Mouse (Mus musculus): ENCODE measurements around the gene Gsto2. TPM values are rescaled to one million over a fixed set of nuclear protein-coding genes. Genes with fewer than 3 reads are reported as not detected.

The Gsto2 gene
- polyA plus RNA-seq, 2 experiments: 0.08 to 0.37 TPM

GRCm38 (mm10) chr19:47881538-47881937, 16.2 kb downstream of the Gsto2 start:
- H3K9ac ChIP-seq (replicated peaks): no peak overlapping the region
- TF ChIP-seq EP300 (IDR thresholded peaks at IDR 0.05; ENCODE audit: low read depth): no peak
- TF ChIP-seq CTCF (IDR thresholded peaks at IDR 0.05; ENCODE audit: low read depth): no peak
- H3K9me3 ChIP-seq (ENCODE audit: control insufficient read depth, low read length): no peaks in the 10 kb centered on the region
- no peaks in the 10 kb centered on the region for H3K4me1 ChIP-seq (replicated peaks; ENCODE audit: control insufficient read depth in 2 of 2, insufficient read depth in 2 of 2, low read length in 1 of 2)
- ATAC-seq (ENCODE audit: insufficient read depth): no peak
- no peak overlapping the region for H3K27ac ChIP-seq
- no peak overlapping the region for H3K4me3 ChIP-seq (ENCODE audit: insufficient read depth in 1 of 2, low read depth in 2 of 2, low read length in 2 of 2)
- WGBS (ENCODE audit: insufficient replicate concordance): 57% methylated on average over 7 of the region's 7 CpGs
- no peak for DNase-seq (ENCODE audit: low read depth in 3 of 3, low spot score in 3 of 3)
- no peaks in the 10 kb centered on the region for H3K36me3 ChIP-seq (replicated peaks; ENCODE audit: control insufficient read depth, insufficient read depth, low read depth)
- H3K27me3 ChIP-seq (ENCODE audit: control insufficient read depth, insufficient read depth, low read length): no peaks in the 10 kb centered on the region; the same call in 1 of the 2 replicates
- no peak overlapping the region for H3K4me2 ChIP-seq (ENCODE audit: low read depth)

DNA sequence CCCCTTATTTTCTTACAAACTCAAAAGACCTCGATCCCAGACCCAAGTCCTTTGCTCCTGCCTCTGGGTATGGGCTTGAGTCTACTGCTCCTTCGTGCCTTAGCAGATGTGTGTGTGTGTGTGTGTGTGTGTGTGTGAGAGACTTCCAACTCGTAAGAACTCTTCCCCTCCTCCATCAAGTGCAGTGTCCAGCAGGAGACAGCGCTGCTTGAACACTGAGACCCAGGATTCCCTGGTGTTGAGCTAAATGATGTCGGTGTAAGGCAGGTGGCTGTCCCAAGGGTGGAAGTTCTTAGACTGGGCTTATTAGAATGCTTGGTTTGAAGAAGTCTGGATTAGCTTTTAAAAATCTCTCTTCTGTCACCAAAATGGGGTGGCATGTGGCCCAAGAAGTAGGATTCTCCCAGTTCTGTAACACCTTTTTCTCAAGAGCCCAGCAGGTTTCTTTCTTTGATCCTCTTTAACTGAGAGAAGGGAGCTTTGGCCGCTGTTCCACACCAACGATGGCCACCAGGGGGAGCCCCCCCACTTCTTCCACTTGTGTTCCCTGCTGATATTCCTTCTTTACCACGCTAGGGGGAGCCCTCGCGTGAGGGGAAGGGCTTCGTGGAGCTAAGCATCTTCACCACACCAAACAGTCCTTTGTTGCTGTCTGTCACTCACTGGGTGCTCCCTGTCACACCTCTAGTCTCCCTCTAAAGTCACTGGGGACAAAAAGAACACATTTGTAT, 17.0 kb downstream of the Gsto2 start:
- TF ChIP-seq CTCF (IDR thresholded peaks at IDR 0.05; ENCODE audit: low read depth) (peak; percentile 100), EP300 (IDR thresholded peaks at IDR 0.05; ENCODE audit: low read depth) (no peak)
- no peaks in the 10 kb centered on the region for H3K4me1 ChIP-seq (replicated peaks; ENCODE audit: control insufficient read depth in 2 of 2, insufficient read depth in 2 of 2, low read length in 1 of 2)
- no peak overlapping the region for H3K4me2 ChIP-seq (ENCODE audit: low read depth)
- H3K9me3 ChIP-seq (ENCODE audit: control insufficient read depth, low read length): no peaks in the 10 kb centered on the region
- WGBS (ENCODE audit: insufficient replicate concordance): 16% methylated on average over 11 of the region's 11 CpGs
- no peak overlapping the region for H3K4me3 ChIP-seq (ENCODE audit: insufficient read depth in 1 of 2, low read depth in 2 of 2, low read length in 2 of 2)
- peak; percentile 65; the same call in 1 of the 2 replicates for ATAC-seq (ENCODE audit: insufficient read depth)
- DNase-seq (ENCODE audit: low read depth in 3 of 3, low spot score in 3 of 3): peak; percentile 62 to 70 (median 67)
- no peaks in the 10 kb centered on the region for H3K36me3 ChIP-seq (replicated peaks; ENCODE audit: control insufficient read depth, insufficient read depth, low read depth)
- H3K27ac ChIP-seq: no peak overlapping the region
- no peak overlapping the region for H3K9ac ChIP-seq (replicated peaks)
- H3K27me3 ChIP-seq (ENCODE audit: control insufficient read depth, insufficient read depth, low read length): no peaks in the 10 kb centered on the region

DNA sequence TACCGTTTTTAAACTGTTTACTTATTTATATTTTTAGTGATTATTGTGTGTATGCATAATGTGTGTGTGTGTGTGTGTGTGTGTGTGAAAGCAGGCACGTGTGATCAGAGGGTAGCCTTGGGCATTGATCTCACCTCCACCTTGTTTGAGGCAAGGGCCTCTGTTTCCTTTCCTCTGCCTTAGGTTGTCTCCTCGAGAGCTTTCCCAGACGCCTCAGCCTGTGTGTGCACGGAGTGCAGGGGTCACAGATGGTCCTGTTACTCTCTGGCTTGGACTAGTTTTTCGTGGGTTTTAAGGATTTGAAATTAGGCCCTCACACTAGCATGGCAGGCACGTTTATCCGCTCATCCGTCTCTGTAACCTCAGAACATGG, 17.5 kb downstream of the Gsto2 start:
- no peak for TF ChIP-seq CTCF (IDR thresholded peaks at IDR 0.05; ENCODE audit: low read depth)
- no peak for TF ChIP-seq EP300 (IDR thresholded peaks at IDR 0.05; ENCODE audit: low read depth)
- Histone ChIP-seq H3K9ac (replicated peaks) (no peak overlapping the region), H3K27ac (no peak overlapping the region), H3K4me2 (ENCODE audit: low read depth) (no peak overlapping the region), H3K4me1 (replicated peaks; ENCODE audit: control insufficient read depth in 2 of 2, insufficient read depth in 2 of 2, low read length in 1 of 2) (no peaks in the 10 kb centered on the region), H3K9me3 (ENCODE audit: control insufficient read depth, low read length) (no peaks in the 10 kb centered on the region), H3K4me3 (ENCODE audit: insufficient read depth in 1 of 2, low read depth in 2 of 2, low read length in 2 of 2) (no peak overlapping the region), H3K27me3 (ENCODE audit: control insufficient read depth, insufficient read depth, low read length) (no peaks in the 10 kb centered on the region), H3K36me3 (replicated peaks; ENCODE audit: control insufficient read depth, insufficient read depth, low read depth) (no peaks in the 10 kb centered on the region)
- 46% methylated on average over 9 of the region's 9 CpGs for WGBS (ENCODE audit: insufficient replicate concordance)
- DNase-seq (ENCODE audit: low read depth in 3 of 3, low spot score in 3 of 3): no peak
- no peak for ATAC-seq (ENCODE audit: insufficient read depth)

DNA sequence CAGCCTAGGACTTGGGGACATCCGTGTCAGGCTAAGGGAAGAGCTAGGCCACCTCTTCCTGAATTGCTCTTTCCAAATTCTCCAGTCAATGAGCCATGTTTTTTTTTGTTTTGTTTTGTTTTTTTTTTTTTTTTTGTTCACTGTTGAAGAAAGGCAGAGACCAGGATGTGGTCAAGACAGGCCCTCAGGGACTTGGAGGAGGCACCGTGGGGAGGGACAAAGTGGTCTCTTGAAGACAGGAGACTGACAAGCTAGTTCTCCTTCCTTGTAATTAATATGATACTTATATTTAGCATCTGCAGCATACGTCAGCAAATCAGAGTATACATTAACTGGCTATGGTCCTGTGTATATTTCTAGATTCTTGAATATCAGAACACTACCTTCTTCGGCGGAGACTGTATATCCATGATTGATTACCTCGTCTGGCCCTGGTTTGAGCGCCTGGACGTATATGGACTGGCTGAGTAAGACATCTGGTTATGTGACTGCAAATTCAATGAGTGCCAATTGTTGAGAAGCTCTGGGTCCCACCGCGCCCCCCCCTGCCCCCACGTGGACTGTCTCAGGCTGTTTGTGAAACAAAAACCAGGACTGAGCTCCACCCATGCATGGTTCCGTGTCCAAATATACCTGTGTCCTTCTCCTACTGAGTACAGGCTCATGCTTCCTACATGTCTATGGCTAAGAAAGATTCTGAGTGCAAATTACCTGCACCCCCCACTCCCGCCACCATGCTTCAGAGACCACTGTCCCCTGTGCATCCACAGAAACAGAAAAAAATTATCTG, 19.2 kb downstream of the Gsto2 start:
- H3K27me3 ChIP-seq (ENCODE audit: control insufficient read depth, insufficient read depth, low read length): no peaks in the 10 kb centered on the region
- H3K36me3 ChIP-seq (replicated peaks; ENCODE audit: control insufficient read depth, insufficient read depth, low read depth): no peaks in the 10 kb centered on the region
- WGBS (ENCODE audit: insufficient replicate concordance): 56% methylated on average over 13 of the region's 13 CpGs
- no peak overlapping the region for H3K9ac ChIP-seq (replicated peaks)
- no peak for TF ChIP-seq EP300 (IDR thresholded peaks at IDR 0.05; ENCODE audit: low read depth)
- no peak for TF ChIP-seq CTCF (IDR thresholded peaks at IDR 0.05; ENCODE audit: low read depth)
- DNase-seq (ENCODE audit: low read depth in 3 of 3, low spot score in 3 of 3): no peak
- no peak for ATAC-seq (ENCODE audit: insufficient read depth)
- no peak overlapping the region for H3K4me3 ChIP-seq (ENCODE audit: insufficient read depth in 1 of 2, low read depth in 2 of 2, low read length in 2 of 2)
- H3K9me3 ChIP-seq (ENCODE audit: control insufficient read depth, low read length): no peaks in the 10 kb centered on the region
- no peaks in the 10 kb centered on the region for H3K4me1 ChIP-seq (replicated peaks; ENCODE audit: control insufficient read depth in 2 of 2, insufficient read depth in 2 of 2, low read length in 1 of 2)
- H3K4me2 ChIP-seq (ENCODE audit: low read depth): no peak overlapping the region
- H3K27ac ChIP-seq: no peak overlapping the region

GRCm38 (mm10) chr19:47885191-47885743, 19.9 kb downstream of the Gsto2 start:
- TF ChIP-seq EP300 (IDR thresholded peaks at IDR 0.05; ENCODE audit: low read depth) (no peak), CTCF (IDR thresholded peaks at IDR 0.05; ENCODE audit: low read depth) (no peak)
- no peaks in the 10 kb centered on the region for H3K36me3 ChIP-seq (replicated peaks; ENCODE audit: control insufficient read depth, insufficient read depth, low read depth)
- 48% methylated on average over 7 of the region's 7 CpGs for WGBS (ENCODE audit: insufficient replicate concordance)
- H3K9ac ChIP-seq (replicated peaks): no peak overlapping the region
- no peaks in the 10 kb centered on the region for H3K9me3 ChIP-seq (ENCODE audit: control insufficient read depth, low read length)
- no peak overlapping the region for H3K4me2 ChIP-seq (ENCODE audit: low read depth)
- no peak for ATAC-seq (ENCODE audit: insufficient read depth)
- H3K4me1 ChIP-seq (replicated peaks; ENCODE audit: control insufficient read depth in 2 of 2, insufficient read depth in 2 of 2, low read length in 1 of 2): no peaks in the 10 kb centered on the region; a peak in 1 of 4 replicates
- H3K27me3 ChIP-seq (ENCODE audit: control insufficient read depth, insufficient read depth, low read length): no peaks in the 10 kb centered on the region
- H3K27ac ChIP-seq: no peak overlapping the region
- no peak for DNase-seq (ENCODE audit: low read depth in 3 of 3, low spot score in 3 of 3)
- H3K4me3 ChIP-seq (ENCODE audit: insufficient read depth in 1 of 2, low read depth in 2 of 2, low read length in 2 of 2): no peak overlapping the region
